Mouse (Mus musculus) layer of hippocampus, adult 18-20 months (tissue): ENCODE results near the gene Zbtb7a. TPM values are rescaled to one million over a fixed set of nuclear protein-coding genes. Genes with fewer than 3 reads are reported as not detected.

ENCODE experiments used
- microRNA-seq, 2 experiments: library from miRNA; unstranded; fragments of <30 nt; microRNA quantifications; one replicate each; pipeline ENCODE4 v1.2.0; 2021
- total RNA-seq, 2 experiments: library from RNA; stranded (reverse); gene quantifications; 2 replicates each; pipeline ENCODE4 v1.2.3; 2021

The Zbtb7a gene
- total RNA-seq, 2 experiments from 2014 or later = 122 to 126 TPM

Small RNA genes within 50 kb of the gene (microRNA-seq; reads per million reads assigned to microRNA genes)
- gene Mir5615-1 (0 reads per million in 2 experiments), gene Mir5615-2 (0 reads per million in 2 experiments)

Other genes starting within 250 kb of the Zbtb7a start
- 100 to 1,000 TPM; 136 to 144 TPM for gene Timm13, start 234.3 kb upstream of the Zbtb7a start, total RNA-seq
- 10 to 100 TPM; 19.5 to 22.3 TPM for gene Lmnb2, start 217.0 kb upstream of the Zbtb7a start, total RNA-seq
- 10 to 100 TPM; 24.9 to 28.1 TPM for gene Gadd45b, start 205.1 kb upstream of the Zbtb7a start, total RNA-seq
- 100 to 1,000 TPM; 166 to 173 TPM for gene Gng7, start 120.3 kb upstream of the Zbtb7a start, total RNA-seq
- gene Diras1, start 109.6 kb upstream of the Zbtb7a start, total RNA-seq = 10 to 100 TPM; 96.6 to 98.2 TPM
- gene Slc39a3, start 97.8 kb upstream of the Zbtb7a start, total RNA-seq = 10 to 100 TPM; 62.1 to 64.4 TPM
- gene Sgta, start 75.0 kb upstream of the Zbtb7a start, total RNA-seq = 100 to 1,000 TPM; 180 to 183 TPM
- gene Thop1, start 65.2 kb upstream of the Zbtb7a start, total RNA-seq = 10 to 100 TPM; 50.5 to 50.6 TPM
- gene Creb3l3, start 36.3 kb upstream of the Zbtb7a start, total RNA-seq = under 1 TPM; 0.57 to 0.63 TPM
- gene Map2k2, start 29.3 kb upstream of the Zbtb7a start, total RNA-seq = 100 to 1,000 TPM; 130 to 136 TPM
- gene Pias4, start 32.7 kb downstream of the Zbtb7a start, total RNA-seq = 10 to 100 TPM; 27.5 to 30.8 TPM
- 100 to 1,000 TPM; 907 to 934 TPM for gene Eef2, start 41.4 kb downstream of the Zbtb7a start, total RNA-seq
- gene Dapk3, start 47.8 kb downstream of the Zbtb7a start, total RNA-seq = 10 to 100 TPM; 71.9 to 76.4 TPM
- not detected for gene 4930442H23Rik, start 48.6 kb downstream of the Zbtb7a start, total RNA-seq
- under 1 TPM; 0.23 to 0.27 TPM for gene Nmrk2, start 66.8 kb downstream of the Zbtb7a start, total RNA-seq
- gene Atcay, start 95.6 kb downstream of the Zbtb7a start, total RNA-seq = 100 to 1,000 TPM; 150 to 155 TPM
- gene Zfr2, start 97.9 kb downstream of the Zbtb7a start, total RNA-seq = 10 to 100 TPM; 57.6 to 63.6 TPM
- gene Matk, start 117.7 kb downstream of the Zbtb7a start, total RNA-seq = 100 to 1,000 TPM; 204 to 214 TPM
- gene Mrpl54, start 131.7 kb downstream of the Zbtb7a start, total RNA-seq = 10 to 100 TPM; 36.9 to 40.4 TPM
- gene Apba3, start 131.7 kb downstream of the Zbtb7a start, total RNA-seq = 10 to 100 TPM; 39.3 to 40.9 TPM
- 1 to 10 TPM in 1 of 2 experiments, under 1 TPM in 1; 0.62 to 1.7 TPM for gene Tjp3, start 156.4 kb downstream of the Zbtb7a start, total RNA-seq
- 100 to 1,000 TPM; 303 to 304 TPM for gene Pip5k1c, start 157.7 kb downstream of the Zbtb7a start, total RNA-seq
- gene Cactin, start 185.9 kb downstream of the Zbtb7a start, total RNA-seq = 10 to 100 TPM; 31.1 to 31.2 TPM
- 1 to 10 TPM in 1 of 2 experiments, under 1 TPM in 1; 0.74 to 1.0 TPM for gene Tbxa2r, start 193.5 kb downstream of the Zbtb7a start, total RNA-seq
- gene Gipc3, start 208.0 kb downstream of the Zbtb7a start, total RNA-seq = 1 to 10 TPM; 1.8 TPM
- 10 to 100 TPM; 32.4 to 37.0 TPM for gene Hmg20b, start 215.3 kb downstream of the Zbtb7a start, total RNA-seq
- gene Mfsd12, start 222.3 kb downstream of the Zbtb7a start, total RNA-seq = 10 to 100 TPM; 42.2 to 44.4 TPM
- 1 to 10 TPM; 1.6 to 2.0 TPM for gene 4930404N11Rik, start 230.6 kb downstream of the Zbtb7a start, total RNA-seq
- gene Fzr1, start 243.3 kb downstream of the Zbtb7a start, total RNA-seq = 10 to 100 TPM; 70.8 to 72.5 TPM
- 10 to 100 TPM; 82.0 to 82.9 TPM for gene Dohh, start 249.2 kb downstream of the Zbtb7a start, total RNA-seq
- 1 to 10 TPM; 4.1 to 4.8 TPM for gene Gm48551, start 249.2 kb downstream of the Zbtb7a start, total RNA-seq